Mouse (Mus musculus): ENCODE data around the gene Psmb11. TPM values are rescaled to one million over a fixed set of nuclear protein-coding genes. Genes with fewer than 3 reads are reported as not detected.

Psmb11 gene
- not detected in 2 replicates for polyA plus RNA-seq (2012; rRNA removed)

DNA sequence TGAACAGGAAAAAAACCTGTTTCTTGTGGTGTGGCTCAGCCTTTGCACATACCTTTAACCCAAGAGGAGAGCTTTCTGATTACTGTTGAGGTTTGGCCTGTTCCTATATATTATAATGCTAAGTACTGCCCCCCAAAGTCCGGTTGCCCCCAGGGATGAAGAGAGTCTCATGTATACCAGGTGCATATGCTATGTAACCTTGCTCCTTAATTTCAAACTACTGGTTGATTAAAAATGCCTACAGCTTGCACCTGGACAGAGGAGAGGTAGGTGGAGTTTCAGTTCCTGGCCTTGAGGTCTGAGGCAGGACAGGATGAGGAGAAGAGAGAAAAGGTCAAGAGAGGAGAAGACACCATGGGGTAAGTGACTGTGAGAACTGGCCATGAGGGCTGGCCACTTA, at the start of gene Psmb11:
Gene Psmb11, plus strand, starts transcription at position 301 of the 400 bp plus-strand sequence.
- no peak for TF ChIP-seq POLR2A (IDR thresholded peaks at IDR 0.05; ENCODE audit: low read depth, low read length)
- TF ChIP-seq CTCF (conservative IDR thresholded peaks at IDR 0.05; ENCODE audit: insufficient read depth, insufficient read length, low read depth, low read length), result no peak
- 96% methylated on average over 1 of the region's 1 CpGs for WGBS

DNA sequence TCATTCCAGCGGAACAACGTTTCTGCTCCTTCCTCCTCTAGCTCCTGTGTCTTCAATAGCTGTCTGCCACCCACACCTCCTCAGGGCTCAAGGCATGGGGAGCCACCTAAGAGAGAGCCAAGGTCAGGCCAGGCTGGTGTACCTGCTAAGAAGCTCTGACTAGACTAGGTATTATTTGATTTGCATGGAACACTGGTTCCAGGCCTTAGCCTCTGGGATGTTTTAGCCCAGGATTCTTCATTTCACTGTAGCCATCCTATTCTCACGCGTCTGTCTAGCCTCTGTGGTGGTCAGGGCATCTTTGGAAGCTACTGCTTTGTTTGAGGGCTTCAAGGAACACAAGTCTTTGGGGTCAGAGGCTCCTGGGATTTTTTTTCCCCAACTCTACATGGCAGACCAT, 49.1 kb upstream of the Psmb11 start:
- no peaks in the 10 kb centered on the region for H3K27me3 ChIP-seq (replicated peaks; ENCODE audit: control insufficient read depth, insufficient read depth, low read length)
- 60% methylated on average over 4 of the region's 4 CpGs for WGBS
- TF ChIP-seq POLR2A (IDR thresholded peaks at IDR 0.05; ENCODE audit: low read depth, low read length), result no peak
- H3K4me3 ChIP-seq (ENCODE audit: insufficient read depth, low read depth, low read length), result no peak overlapping the region
- H3K4me1 ChIP-seq (ENCODE audit: control insufficient read depth, insufficient read depth, low read length), result peaks cover 29% of the 10 kb centered on the region
- no peaks in the 10 kb centered on the region for H3K36me3 ChIP-seq (ENCODE audit: control insufficient read depth, insufficient read depth, low read length)
- H3K27ac ChIP-seq (ENCODE audit: insufficient read depth, low read depth, low read length), result peak overlapping the region; percentile 64
- no peak for DNase-seq

More for the DNA sequence above, at the start of gene Psmb11:
- DNase-seq, result no peak
- Histone ChIP-seq H3K27me3 (replicated peaks; ENCODE audit: control insufficient read depth, insufficient read depth, low read length) (no peaks in the 10 kb centered on the region), H3K4me3 (ENCODE audit: insufficient read depth, low read depth, low read length) (no peak within 1 kb of the TSS), H3K27ac (ENCODE audit: insufficient read depth, low read depth, low read length) (no peak within 1 kb of the TSS), H3K36me3 (ENCODE audit: control insufficient read depth, insufficient read depth, low read length) (no peaks in the 10 kb centered on the region), H3K4me1 (ENCODE audit: control insufficient read depth, insufficient read depth, low read length) (no peaks in the 10 kb centered on the region)

DNA sequence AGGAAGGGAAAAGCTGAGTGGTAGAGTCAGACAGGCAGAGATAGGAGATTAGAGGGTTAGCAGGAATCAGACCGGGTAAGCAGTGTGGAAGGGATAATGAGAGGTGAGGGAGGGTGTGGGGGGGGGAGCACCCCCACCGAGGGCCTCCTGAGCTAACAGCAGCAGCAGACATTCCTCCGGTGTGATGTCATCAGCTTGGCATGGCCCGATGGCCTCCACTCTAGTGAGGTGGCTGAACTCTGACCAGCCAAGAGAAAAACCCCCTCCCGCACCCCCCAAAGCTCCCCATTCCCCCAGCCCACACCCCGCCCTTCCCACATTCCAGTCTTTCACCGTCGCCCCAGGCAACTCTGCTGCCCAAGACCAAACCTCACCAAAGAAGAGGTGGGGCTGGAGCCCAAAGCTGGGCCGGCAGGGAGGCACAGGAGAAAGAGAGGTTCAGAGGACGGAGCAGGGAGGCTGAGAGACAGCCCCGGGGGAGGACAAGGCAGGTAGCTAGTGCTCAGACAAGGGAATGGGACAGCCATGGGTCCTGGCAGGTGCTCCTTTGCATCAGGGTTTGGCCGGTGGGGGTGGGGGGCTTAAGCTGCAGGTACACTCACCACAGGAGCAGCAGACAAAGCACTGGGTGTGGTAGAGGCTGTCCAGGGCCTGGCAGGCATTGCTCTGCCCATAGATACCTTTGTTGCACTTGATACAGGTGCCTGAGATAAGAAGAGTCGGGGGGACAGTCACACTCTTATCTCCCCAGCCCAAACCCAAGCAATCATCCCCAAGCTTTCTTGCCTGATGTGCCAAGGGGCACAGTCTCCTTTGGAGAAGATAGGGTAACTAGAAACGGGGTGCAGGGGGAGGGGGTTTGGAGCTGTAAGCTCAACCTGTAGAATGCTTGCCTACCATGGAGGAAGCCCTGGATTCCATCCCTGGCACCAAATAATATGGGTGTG, 48.2 kb upstream of the Psmb11 start:
- Histone ChIP-seq H3K36me3 (ENCODE audit: control insufficient read depth, insufficient read depth, low read length) (no peaks in the 10 kb centered on the region), H3K4me1 (ENCODE audit: control insufficient read depth, insufficient read depth, low read length) (peaks cover 33% of the 10 kb centered on the region), H3K4me3 (ENCODE audit: insufficient read depth, low read depth, low read length) (peak overlapping the region; percentile 10; the same call in 1 of the 2 replicates), H3K27me3 (replicated peaks; ENCODE audit: control insufficient read depth, insufficient read depth, low read length) (no peaks in the 10 kb centered on the region), H3K27ac (ENCODE audit: insufficient read depth, low read depth, low read length) (peak overlapping the region; percentile 83)
- no peak for TF ChIP-seq POLR2A (IDR thresholded peaks at IDR 0.05; ENCODE audit: low read depth, low read length)
- no peak for TF ChIP-seq CTCF (conservative IDR thresholded peaks at IDR 0.05; ENCODE audit: insufficient read depth, insufficient read length, low read depth, low read length)
- 22% methylated on average over 14 of the region's 14 CpGs for WGBS
- peak; percentile 88 for DNase-seq

DNA sequence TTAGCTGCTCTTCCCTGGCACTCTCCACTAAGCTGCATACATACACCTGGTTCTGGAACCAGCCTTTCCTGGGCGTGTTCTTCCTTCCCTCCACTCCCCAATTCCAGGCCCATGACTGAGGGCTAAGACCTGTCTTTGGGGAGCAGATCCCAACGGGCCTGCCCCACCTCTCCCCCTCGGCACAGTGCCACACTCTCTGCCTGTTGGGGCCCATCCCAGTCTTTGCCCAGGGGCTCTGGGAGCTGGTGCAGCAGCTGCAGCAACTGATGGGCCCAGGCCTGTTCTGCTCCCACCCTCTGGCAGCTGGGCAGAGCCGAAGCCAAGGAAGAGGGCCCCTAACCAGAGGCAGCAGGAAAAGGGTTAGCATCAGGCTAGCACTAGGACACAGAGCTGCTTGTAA, 47.0 kb upstream of the Psmb11 start:
- peak overlapping the region; percentile 44 for H3K27ac ChIP-seq (ENCODE audit: insufficient read depth, low read depth, low read length)
- H3K4me3 ChIP-seq (ENCODE audit: insufficient read depth, low read depth, low read length), result peak overlapping the region; percentile 30; the same call in 1 of the 2 replicates
- no peaks in the 10 kb centered on the region for H3K27me3 ChIP-seq (replicated peaks; ENCODE audit: control insufficient read depth, insufficient read depth, low read length)
- TF ChIP-seq CTCF (conservative IDR thresholded peaks at IDR 0.05; ENCODE audit: insufficient read depth, insufficient read length, low read depth, low read length) (no peak), POLR2A (IDR thresholded peaks at IDR 0.05; ENCODE audit: low read depth, low read length) (no peak)
- DNase-seq, result no peak
- H3K4me1 ChIP-seq (ENCODE audit: control insufficient read depth, insufficient read depth, low read length), result peaks cover 36% of the 10 kb centered on the region
- H3K36me3 ChIP-seq (ENCODE audit: control insufficient read depth, insufficient read depth, low read length), result no peaks in the 10 kb centered on the region
- 35% methylated on average over 4 of the region's 4 CpGs for WGBS

DNA sequence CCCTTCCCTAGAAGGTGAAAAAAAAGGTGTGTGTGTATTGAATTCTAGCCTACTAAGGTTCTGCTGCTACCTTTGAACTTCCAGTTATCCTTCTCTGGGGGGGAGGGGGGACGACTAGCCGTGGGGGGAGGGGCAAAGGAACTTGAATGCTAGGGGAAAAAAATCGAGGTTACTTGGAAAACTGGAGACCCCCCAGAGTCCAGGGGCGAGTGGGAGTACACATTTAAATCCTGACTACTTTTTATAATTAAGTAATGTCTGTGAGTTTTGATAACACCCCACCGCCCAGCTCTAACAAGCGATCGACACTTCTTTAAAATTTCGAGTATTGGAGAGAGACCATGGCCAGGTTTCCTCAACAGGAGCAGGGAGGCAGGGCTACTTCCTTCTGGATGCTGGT, 46.2 kb upstream of the Psmb11 start:
- peak overlapping the region; percentile 72 for H3K27ac ChIP-seq (ENCODE audit: insufficient read depth, low read depth, low read length)
- H3K27me3 ChIP-seq (replicated peaks; ENCODE audit: control insufficient read depth, insufficient read depth, low read length), result no peaks in the 10 kb centered on the region
- H3K4me1 ChIP-seq (ENCODE audit: control insufficient read depth, insufficient read depth, low read length), result peaks cover 36% of the 10 kb centered on the region
- no peak for DNase-seq
- 20% methylated on average over 8 of the region's 8 CpGs for WGBS
- TF ChIP-seq POLR2A (IDR thresholded peaks at IDR 0.05; ENCODE audit: low read depth, low read length) (no peak), CTCF (conservative IDR thresholded peaks at IDR 0.05; ENCODE audit: insufficient read depth, insufficient read length, low read depth, low read length) (no peak)
- peak overlapping the region; percentile 66 for H3K4me3 ChIP-seq (ENCODE audit: insufficient read depth, low read depth, low read length)
- H3K36me3 ChIP-seq (ENCODE audit: control insufficient read depth, insufficient read depth, low read length), result no peaks in the 10 kb centered on the region

DNA sequence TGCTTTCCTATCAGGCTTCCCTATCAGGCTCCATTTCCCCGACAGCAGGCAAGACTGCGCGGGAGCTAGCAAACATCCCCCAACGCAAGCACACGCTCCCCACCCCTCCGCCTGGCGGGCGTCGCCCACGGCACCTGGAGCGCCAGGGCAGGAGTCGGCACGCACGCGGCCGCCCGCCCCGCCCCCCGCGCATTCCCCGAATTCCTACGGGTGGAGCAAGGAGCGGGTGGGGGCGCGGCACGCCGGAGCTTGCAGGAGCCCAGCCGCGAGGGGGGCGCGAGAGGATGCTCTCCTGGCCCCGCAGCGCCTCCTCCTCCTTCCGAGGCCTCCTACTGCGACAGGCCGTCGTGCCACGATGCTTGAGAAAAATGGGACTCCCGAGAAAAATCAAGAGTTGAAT, 45.6 kb upstream of the Psmb11 start:
- 2% methylated on average over 39 of the region's 39 CpGs for WGBS
- Histone ChIP-seq H3K4me1 (ENCODE audit: control insufficient read depth, insufficient read depth, low read length) (peaks cover 36% of the 10 kb centered on the region), H3K36me3 (ENCODE audit: control insufficient read depth, insufficient read depth, low read length) (no peaks in the 10 kb centered on the region), H3K4me3 (ENCODE audit: insufficient read depth, low read depth, low read length) (peak overlapping the region; percentile 66), H3K27ac (ENCODE audit: insufficient read depth, low read depth, low read length) (peak overlapping the region; percentile 87), H3K27me3 (replicated peaks; ENCODE audit: control insufficient read depth, insufficient read depth, low read length) (no peaks in the 10 kb centered on the region)
- DNase-seq, result peak; percentile 92
- TF ChIP-seq POLR2A (IDR thresholded peaks at IDR 0.05; ENCODE audit: low read depth, low read length) (no peak), CTCF (conservative IDR thresholded peaks at IDR 0.05; ENCODE audit: insufficient read depth, insufficient read length, low read depth, low read length) (no peak)
